Mouse (Mus musculus): ENCODE data around the gene Cyb561d2.

GRCm38 (mm10) chr9:107581584-107581983, 39.6 kb upstream of the Cyb561d2 start:
- TF ChIP-seq CTCF (IDR thresholded peaks at IDR 0.05; ENCODE audit: extremely low read depth, insufficient read length, insufficient replicate concordance, low read depth, low read length) (no peak), POLR2A (IDR thresholded peaks at IDR 0.05; ENCODE audit: low read depth, low read length) (no peak)
